Mouse (Mus musculus) left cerebral cortex, adult 2 months (tissue): ENCODE data around the gene P4htm. TPM values are rescaled to one million over a fixed set of nuclear protein-coding genes. Genes with fewer than 3 reads are reported as not detected.
A peak's percentile ranks its signal among the peaks of the same experiment; 100 is the strongest.

Experiments used
- DNase-seq, 2 experiments: peaks; one replicate each; pipeline ENCODE4 v3.0.0; 2021 to 2022; ENCODE audit warnings: low spot score in 2 of 2, mixed read lengths in 1 of 2; ENCODE audit errors: extremely low spot score in 1 of 2
- H3K27ac ChIP-seq: fragments of 200-600 bp; 2 replicates; pipeline ENCODE4 v1.8.1; 2022
- H3K4me3 ChIP-seq: fragments of 200-600 bp; 2 replicates; pipeline ENCODE4 v1.8.1; 2022
- CTCF ChIP-seq: fragments of 200-600 bp; IDR thresholded peaks from 2 replicates; pipeline ENCODE4 v1.8.1; 2022; ENCODE audit warnings: antibody characterized with exemption, mild to moderate bottlenecking, moderate library complexity
- intact Hi-C: fragments of 180-260 bp; cut with DNase I; formaldehyde crosslinking; loops from one replicate; pipeline ENCODE4 v1.15.1; 2025
- total RNA-seq, 2 experiments: library from RNA; stranded (reverse); gene quantifications; 2 replicates each; pipeline ENCODE4 v1.2.3; 2021

P4htm gene
- total RNA-seq, 2 experiments from 2014 or later = 83.8 to 93.6 TPM

DNA sequence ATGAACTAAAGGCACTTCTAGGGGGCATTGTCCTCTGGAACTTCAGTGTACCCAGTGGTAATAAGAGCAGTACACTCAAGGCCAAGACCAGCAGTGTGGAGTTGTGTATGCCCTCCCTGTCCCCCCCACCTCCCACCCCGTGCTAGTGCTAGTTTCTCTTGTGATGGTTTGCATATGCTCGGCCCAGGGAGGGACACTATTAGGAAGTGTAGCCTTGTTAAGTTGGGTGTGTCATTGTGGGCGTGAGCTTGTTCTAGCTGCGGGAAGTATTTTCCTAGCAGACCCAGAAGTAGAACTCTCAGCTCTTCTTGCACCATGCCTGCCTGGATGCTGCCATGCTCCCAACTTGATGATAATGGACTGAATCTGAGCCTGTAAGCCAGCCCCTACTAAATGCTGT lies 4.5 kb upstream of the P4htm start:
- no peak overlapping the region for H3K4me3 ChIP-seq

GRCm38 (mm10) chr9:108600011-108600410 lies 2.5 kb upstream of the P4htm start:
- intact Hi-C loops = no loop called here
- DNase-seq = no peak
- no peak for TF ChIP-seq CTCF
- Histone ChIP-seq H3K27ac (no peak overlapping the region), H3K4me3 (no peak overlapping the region)

More for the DNA sequence above, 4.5 kb upstream of the P4htm start:
- DNase-seq = no peak
- H3K27ac ChIP-seq = no peak overlapping the region
- intact Hi-C loops = no loop called here
- TF ChIP-seq CTCF = no peak

DNA sequence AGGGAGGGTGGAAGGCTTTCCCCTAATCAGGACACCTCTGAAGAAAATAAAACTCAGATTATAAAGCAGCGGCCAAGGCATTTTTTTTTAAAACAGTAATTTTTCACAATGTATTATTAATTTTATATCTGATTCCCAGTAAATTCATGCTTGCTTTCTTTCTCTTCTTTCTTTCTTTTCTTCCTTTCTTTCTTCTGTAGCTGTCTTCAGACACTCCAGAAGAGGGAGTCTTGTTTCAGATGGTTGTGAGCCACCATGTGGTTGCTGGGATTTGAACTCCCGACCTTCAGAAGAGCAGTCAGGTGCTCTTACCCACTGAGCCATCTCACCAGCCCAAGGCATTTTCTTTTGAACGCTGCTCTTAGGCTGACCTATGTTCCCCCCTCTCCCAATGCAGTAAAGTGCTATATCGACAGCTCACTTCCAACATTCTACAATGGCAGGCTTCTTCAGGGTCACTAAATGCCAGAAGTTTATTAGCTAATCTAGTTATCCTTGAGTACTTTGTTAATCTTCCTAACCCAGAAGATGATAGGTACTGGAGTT lies 1.6 kb upstream of the P4htm start:
- Histone ChIP-seq H3K4me3 (no peak overlapping the region), H3K27ac (no peak overlapping the region)
- no peak; the same call in 1 of the 2 replicates for TF ChIP-seq CTCF
- intact Hi-C loops = no loop called here
- no peak for DNase-seq

DNA sequence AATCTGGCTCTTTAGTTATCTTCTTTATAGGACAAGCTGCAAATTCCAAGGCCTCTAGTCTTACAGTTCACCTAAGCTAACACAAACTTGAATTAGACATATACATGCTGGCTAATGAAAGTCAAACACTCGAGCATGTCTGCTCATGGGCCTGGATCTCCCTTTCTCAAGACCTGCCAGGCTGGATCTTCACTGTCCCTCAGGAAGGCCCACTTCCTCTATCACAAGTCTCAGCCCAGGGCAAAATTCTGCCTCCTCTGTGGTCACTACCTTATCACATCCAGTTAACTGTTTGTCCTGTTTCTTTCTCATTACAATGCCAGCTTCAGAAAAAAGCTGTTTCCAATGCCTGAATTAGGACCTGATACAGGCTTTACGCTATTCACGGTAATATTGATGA lies 3.1 kb downstream of the P4htm start:
- TF ChIP-seq CTCF = no peak
- Histone ChIP-seq H3K27ac (no peak overlapping the region), H3K4me3 (no peak overlapping the region)
- no peak for DNase-seq
- intact Hi-C loops = no loop called here

GRCm38 (mm10) chr9:108591462-108591861 lies 6.0 kb downstream of the P4htm start:
- DNase-seq = no peak
- no peak for TF ChIP-seq CTCF
- Histone ChIP-seq H3K4me3 (no peak overlapping the region), H3K27ac (no peak overlapping the region)
- intact Hi-C loops = no loop called here

- Histone ChIP-seq H3K4me3 (no peak overlapping the region), H3K27ac (peak overlapping the region; percentile 92; the same call in 1 of the 2 replicates)
- intact Hi-C loops = no loop called here
- TF ChIP-seq CTCF = no peak
- DNase-seq = no peak
Measured at GRCm38 (mm10) chr9:108589229-108589628, 8.2 kb downstream of the P4htm start.

DNA sequence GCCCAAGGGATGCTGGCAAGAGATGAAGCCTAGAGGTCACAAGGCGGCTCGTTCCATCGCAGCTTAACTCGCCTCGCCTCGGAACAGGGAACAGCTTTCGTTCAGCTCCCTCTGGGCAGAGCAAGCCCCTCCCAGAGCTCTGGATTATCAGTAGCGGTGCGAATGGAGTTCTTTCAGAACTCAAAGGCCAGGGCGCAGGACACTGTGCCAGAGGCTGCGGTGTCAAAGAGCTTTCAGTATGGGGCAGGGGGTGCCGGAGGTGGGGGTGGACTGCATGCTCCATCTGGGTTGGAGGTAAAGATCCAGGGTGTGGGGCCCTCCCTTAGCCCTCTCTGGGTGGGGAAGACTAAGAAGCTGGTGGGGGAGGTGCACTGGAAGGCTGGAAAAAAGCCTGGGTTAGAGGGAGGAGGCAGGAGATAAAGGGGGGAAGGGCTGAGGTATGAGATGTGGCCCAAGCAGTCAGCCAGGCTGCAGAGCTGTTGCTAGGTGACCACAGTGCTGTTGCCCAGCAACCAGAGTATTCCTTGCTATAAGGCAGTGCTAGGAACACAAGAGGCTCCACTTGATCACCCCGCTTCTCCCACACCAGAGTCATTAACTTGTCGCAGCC lies 9.8 kb downstream of the P4htm start:
- peak; percentile 79 to 83 for DNase-seq
- intact Hi-C loops = no loop called here
- TF ChIP-seq CTCF = no peak
- Histone ChIP-seq H3K4me3 (0 out of 2 replicates have a peak overlapping the region, but pooled peaks have one; percentile 13), H3K27ac (peak overlapping the region; percentile 92)

GRCm38 (mm10) chr9:108579344-108579690 lies 18.1 kb downstream of the P4htm start:
- TF ChIP-seq CTCF = no peak
- DNase-seq = no peak
- H3K4me3 ChIP-seq = no peak overlapping the region
- intact Hi-C loops = no loop called here
- H3K27ac ChIP-seq = peak overlapping the region; percentile 92

DNA sequence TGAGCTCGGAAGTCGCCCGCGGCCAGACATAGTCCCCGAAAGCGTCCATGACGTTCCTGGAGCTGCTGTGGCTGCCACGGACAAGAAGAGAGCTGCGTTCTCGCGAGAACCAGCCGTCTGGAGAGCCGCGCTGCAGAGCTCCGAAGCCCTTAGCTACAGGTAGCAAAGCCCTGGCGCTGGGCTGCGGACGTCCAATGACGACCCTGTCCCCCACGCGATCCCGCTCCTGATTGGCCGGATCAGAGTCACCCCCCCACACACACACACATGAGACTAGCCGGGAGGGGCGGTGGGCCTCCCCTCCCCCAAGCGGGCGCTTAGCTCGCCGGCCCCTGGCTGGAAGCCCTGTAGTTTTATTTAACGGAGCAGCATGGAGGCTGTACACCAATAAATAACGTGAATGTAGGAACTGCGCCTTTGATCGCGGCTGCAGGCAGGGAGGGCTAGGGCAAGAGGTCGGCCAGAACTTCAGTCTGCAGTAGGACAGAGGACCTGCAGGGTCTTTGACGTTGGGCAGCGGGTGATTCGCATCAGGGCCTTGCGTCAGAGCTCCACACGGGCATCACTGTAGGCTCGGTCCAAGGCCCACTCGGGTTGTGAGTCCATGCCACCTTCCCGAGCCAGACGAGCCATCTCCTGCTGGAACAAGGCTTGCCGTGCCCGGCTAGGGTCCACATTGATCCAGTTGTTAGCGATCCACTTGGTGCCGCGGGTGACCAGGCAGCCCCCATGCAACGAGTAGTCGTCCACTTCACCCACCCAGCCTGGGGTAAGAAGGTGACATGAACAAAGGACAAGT lies 18.7 kb downstream of the P4htm start, which contains the start of gene Wdr6:
Wdr6 (minus strand) TSS at position 195 of the 799 bp plus-strand sequence.
- Histone ChIP-seq H3K4me3 (peak within 1 kb of the TSS; percentile 63), H3K27ac (peak within 1 kb of the TSS; percentile 92)
- intact Hi-C loops = loop anchor here (1.0 kb wide), 1 partner anchor 19 kb away; the partner anchor contains the start of gene P4htm
- TF ChIP-seq CTCF = no peak; the same call in 1 of the 2 replicates
- peak; percentile 82 to 89 for DNase-seq

GRCm38 (mm10) chr9:108577934-108578544 lies 19.4 kb downstream of the P4htm start:
- peak overlapping the region; percentile 92 for H3K27ac ChIP-seq
- H3K4me3 ChIP-seq = peak overlapping the region; percentile 63
- no peak for DNase-seq
- intact Hi-C loops = loop anchor here (1.0 kb wide), 1 partner anchor 19 kb away; the partner anchor contains the start of gene P4htm
- no peak for TF ChIP-seq CTCF

DNA sequence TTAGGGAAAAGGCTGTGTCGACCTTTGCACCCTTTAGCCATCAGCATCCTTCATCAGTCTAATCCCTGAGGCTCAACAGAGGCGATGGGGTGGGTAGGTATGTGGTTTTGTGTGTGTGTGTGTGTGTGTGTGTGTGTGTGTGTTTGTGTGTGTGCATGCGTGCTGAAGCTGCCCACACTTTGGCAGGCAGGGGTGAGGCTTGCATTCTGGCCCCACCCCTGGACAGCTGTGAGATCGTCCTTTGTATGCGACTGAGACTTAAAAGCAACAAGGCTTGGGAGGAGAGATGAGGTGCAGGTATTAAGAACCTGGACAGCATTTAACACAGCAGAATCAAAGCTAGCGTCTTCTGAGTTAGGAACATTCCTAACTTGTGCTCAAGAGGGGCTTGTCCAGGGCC lies 20.4 kb downstream of the P4htm start:
- TF ChIP-seq CTCF = no peak
- H3K4me3 ChIP-seq = peak overlapping the region; percentile 63; the same call in 1 of the 2 replicates
- DNase-seq = no peak
- no peak overlapping the region for H3K27ac ChIP-seq
- intact Hi-C loops = no loop called here
